Mouse (Mus musculus) lung, adult 2 months (tissue): ENCODE data around the gene Rab11fip3. TPM values are rescaled to one million over a fixed set of nuclear protein-coding genes. Genes with fewer than 3 reads are reported as not detected.

Experiments used
- DNase-seq: peaks from one replicate; pipeline ENCODE4 v3.0.0; 2022
- H3K4me1 ChIP-seq: fragments of 200-500 bp; 2 replicates; pipeline ENCODE4 v1.6.1; 2011; ENCODE audit warnings: low read length; ENCODE audit not compliant: control insufficient read depth, insufficient read depth
- H3K4me3 ChIP-seq: fragments of 200-500 bp; replicated peaks from 2 replicates; pipeline ENCODE3; 2011; ENCODE audit warnings: low read depth, mild to moderate bottlenecking, control low read depth, low read length; ENCODE audit errors: extremely low read depth
- CTCF ChIP-seq: fragments of 200-500 bp; IDR thresholded peaks from 2 replicates; pipeline ENCODE4 v1.5.1; 2011; ENCODE audit warnings: mild to moderate bottlenecking, low read length, control low read depth; ENCODE audit not compliant: insufficient read depth
- POLR2A ChIP-seq: fragments of 200-500 bp; IDR thresholded peaks from 2 replicates; pipeline ENCODE4 v1.6.1; 2011; ENCODE audit warnings: low read depth, mild to moderate bottlenecking, control low read depth, low read length, borderline replicate concordance; ENCODE audit errors: extremely low read depth
- WGBS: fragments of 180-500 bp; shearing (Covaris S2); methylation state at CpG from one replicate; pipeline ENCODE4 v1.1.7; 2018; 5-methylcytosine and 5-hydroxymethylcytosine counted together
- polyA plus RNA-seq: library from polyadenylated mRNA; depleted of rRNA; stranded (reverse); fragments of >200 nt; gene quantifications from 2 replicates; pipeline ENCODE4 v1.2.3, GENCODE M21; 2012

Rab11fip3 gene
- polyA plus RNA-seq, 1 experiment: 46.5 TPM

DNA sequence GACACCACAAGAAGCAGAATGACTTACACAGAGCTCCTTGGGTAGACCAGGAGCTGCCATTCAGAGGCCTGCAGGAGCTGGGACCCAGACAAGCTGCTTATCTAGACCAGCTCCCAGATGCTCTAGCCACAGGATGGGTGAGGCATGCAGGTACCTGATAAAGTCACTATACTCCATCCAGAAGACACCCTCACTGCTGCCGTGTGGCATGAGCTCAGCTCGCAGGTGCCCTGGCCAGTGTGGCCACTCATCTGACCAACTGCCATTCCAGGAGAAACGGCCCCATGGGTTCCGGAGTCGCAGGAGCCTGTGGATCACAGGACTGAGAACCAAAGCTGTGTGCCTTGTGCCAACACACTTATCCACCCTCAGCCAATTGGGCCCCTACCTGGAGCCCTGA, 107.8 kb downstream of the Rab11fip3 start:
- no peaks in the 10 kb centered on the region for H3K4me1 ChIP-seq
- no peak overlapping the region for H3K4me3 ChIP-seq
- no peak for DNase-seq
- WGBS: 98% methylated on average over 5 of the region's 5 CpGs
- TF ChIP-seq CTCF (no peak), POLR2A (no peak)

DNA sequence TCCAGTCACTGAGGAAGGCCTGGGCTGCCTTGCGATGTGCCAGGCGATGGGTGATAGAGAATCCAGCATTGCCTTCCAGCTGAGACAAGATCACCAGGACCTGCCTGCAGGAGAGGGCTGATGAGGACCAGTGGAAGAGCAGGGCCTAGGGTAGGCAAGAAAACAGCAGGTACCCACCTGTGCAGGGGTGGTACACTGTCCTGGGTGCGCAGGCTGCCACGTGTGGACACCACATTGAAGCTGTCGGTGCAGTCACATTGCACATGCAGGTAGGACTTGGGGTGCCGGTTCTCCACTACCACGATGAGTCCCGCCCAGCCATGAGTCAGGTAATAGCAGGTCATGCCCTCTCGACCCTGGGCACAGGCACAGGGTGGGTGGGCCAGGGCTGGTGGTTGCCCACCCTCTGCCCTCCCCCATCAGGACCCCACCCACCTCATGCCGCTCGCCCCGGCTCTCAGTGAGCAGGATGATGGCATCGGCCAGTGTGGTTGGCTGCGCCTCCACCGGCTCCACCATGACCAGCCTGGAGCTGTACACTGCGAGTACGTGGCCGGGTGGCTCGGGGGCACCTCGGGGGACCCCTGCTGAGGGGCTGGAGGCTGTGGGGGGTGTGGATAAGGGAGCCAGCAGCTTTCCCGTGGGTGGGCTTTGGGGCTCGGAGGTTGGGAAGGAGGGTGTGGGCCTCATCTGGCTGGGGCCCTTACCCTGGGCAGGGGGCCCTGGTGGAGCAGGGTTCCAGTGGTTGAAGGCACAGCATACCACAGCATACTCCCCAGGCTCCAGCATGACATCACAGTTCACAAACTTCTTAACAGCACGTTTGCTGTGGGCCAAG, 109.5 kb downstream of the Rab11fip3 start:
- WGBS: 91% methylated on average over 23 of the region's 23 CpGs
- no peak overlapping the region for H3K4me3 ChIP-seq
- no peaks in the 10 kb centered on the region for H3K4me1 ChIP-seq
- no peak for DNase-seq
- TF ChIP-seq POLR2A: no peak
- no peak for TF ChIP-seq CTCF

DNA sequence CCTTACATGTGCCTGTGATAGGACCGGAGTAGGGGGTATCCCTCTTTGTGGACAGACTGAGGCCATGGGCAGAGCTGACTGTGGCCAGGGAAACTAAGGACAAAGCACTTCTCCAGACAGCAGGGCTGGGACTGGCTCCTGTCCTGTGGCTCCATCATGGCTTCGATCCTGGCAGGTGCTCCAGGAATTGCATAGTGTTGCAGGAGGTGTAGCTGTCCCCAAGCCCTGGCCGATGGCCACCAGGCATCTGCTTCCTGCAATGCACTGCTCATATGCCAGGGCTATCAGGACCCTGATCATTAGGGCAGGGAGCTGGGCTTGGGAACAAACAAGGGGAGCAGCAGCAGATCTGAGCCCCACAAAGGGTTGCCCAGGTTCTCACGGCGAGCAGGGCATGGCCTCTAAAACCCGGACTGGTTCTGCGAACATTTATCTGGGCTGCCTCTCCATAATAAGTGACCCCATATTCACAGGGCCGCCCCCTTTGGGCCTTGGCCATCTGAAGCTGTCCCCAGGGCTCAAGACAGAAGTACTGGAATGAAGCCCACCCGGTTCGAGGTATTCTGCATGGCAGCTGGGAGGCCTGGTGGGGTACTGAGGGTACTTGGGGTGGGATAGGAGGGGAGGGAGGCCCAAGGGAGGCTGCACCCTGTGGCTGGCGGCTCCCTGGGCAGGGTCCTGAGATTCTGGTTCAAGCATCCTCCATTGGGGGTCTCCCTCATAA, 110.4 kb downstream of the Rab11fip3 start:
- 94% methylated on average over 11 of the region's 11 CpGs for WGBS
- no peak for TF ChIP-seq CTCF
- TF ChIP-seq POLR2A: no peak
- no peaks in the 10 kb centered on the region for H3K4me1 ChIP-seq
- H3K4me3 ChIP-seq: no peak overlapping the region
- no peak for DNase-seq

DNA sequence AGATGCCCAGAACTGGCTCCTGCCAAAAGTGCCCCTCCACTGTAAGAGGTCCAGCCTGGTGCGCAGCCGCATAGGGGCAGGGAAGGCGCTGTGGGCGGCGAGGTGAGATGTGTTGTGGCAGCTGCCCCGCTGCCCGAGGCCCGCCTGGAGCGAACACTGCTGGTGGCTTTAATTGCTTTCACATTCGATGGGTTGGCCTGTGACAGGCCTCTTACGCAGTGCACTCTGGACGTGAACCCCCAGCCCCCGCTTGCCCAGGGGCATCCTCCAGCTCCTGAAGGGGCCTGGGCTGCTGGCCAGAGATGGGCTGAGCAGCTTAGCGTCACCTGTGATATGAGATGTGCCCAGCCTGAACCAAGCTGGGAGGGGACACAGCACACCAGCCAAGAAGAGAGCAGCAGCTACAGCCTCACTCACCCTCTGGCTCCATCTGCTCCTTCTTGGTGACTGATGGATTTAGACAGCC, 111.7 kb downstream of the Rab11fip3 start:
- H3K4me1 ChIP-seq: no peaks in the 10 kb centered on the region
- no peak overlapping the region for H3K4me3 ChIP-seq
- no peak for TF ChIP-seq POLR2A
- no peak for TF ChIP-seq CTCF
- 87% methylated on average over 14 of the region's 14 CpGs for WGBS
- no peak for DNase-seq

DNA sequence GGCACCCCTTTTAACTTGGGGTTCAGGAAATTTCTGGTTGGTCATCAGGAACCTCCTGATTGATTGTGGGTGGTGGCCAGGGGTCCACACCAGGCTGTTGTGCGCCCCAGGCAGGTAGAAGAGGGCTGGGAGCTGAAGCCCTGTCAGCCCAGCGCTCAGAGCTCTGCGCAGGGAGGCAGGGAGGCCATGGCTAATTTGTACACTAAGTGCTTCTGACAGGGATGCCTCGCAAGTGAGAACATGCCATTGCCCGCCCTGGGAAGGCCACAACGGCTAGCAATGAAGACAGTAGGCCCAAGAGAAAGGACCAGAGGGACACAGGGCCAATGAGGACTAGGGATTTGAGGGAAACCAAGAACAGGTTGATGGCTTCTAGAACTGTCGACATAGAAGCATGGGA, 112.7 kb downstream of the Rab11fip3 start:
- no peak for DNase-seq
- H3K4me1 ChIP-seq: no peaks in the 10 kb centered on the region
- TF ChIP-seq POLR2A (no peak), CTCF (no peak)
- no peak overlapping the region for H3K4me3 ChIP-seq
- WGBS: 86% methylated on average over 7 of the region's 7 CpGs

DNA sequence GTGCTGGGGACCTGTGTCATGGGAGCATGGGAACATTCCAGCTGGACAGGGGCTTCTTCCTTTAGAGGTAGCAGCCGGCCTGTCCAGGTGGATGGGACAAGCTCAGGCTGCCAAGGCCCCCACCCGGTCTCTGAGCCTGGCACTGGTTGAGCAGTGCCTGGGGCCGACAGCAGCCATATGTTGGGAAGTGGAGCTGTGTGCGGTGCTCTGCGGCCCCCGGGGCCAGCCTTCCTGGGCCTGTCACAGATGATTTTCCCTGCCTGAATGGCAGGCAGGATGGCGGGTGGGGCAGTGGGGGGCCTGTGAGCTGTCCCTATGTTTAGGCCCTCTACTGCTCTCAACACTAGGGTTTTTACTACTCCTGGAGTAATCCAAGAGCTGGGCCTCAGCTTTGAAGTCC, 113.2 kb downstream of the Rab11fip3 start:
- H3K4me3 ChIP-seq: no peak overlapping the region
- no peak for TF ChIP-seq CTCF
- TF ChIP-seq POLR2A: no peak
- no peaks in the 10 kb centered on the region for H3K4me1 ChIP-seq
- no peak for DNase-seq
- WGBS: 72% methylated on average over 7 of the region's 7 CpGs

DNA sequence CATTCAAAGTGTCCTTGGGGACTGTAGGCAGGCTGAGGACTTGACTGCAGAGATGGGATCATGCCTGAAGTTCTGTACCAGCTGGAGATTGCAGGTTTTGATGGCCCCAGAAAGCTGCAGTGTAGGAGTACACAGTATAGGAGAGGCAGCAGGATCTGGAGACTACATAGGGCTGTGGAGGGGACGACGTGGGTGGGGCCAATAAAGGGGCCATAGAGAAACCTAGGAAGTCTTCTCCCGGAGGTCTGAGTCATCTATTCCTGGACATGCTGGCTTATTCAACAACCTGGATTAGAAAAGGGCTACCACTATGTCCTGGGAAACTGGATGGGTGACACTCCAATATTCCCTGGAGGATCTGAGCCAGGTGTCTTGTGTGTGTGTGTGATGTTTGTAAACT, 113.6 kb downstream of the Rab11fip3 start:
- Histone ChIP-seq H3K4me3 (no peak overlapping the region), H3K4me1 (no peaks in the 10 kb centered on the region)
- DNase-seq: no peak
- TF ChIP-seq CTCF: no peak
- no peak for TF ChIP-seq POLR2A
- 43% methylated on average over 3 of the region's 3 CpGs for WGBS

DNA sequence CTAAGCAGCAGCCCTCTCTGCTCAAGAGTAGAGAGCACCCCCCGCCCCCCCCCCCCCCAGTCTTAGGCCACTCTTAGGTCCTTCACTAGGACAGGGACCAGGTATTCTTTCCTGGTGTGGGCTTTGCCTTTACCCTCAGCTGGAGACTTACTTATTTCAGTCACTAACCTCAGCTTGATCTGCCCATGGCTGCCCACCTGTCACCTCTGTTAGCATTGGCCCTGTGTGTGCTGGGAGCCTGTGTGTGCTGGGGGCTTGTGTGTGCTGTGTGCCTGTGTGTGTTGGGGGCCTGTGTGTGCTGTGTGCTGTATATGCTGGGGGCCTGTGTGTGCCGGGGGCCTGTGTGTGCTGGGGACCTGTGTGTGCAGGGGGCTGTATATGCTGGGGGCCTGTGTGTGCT, 114.7 kb downstream of the Rab11fip3 start:
- TF ChIP-seq CTCF (no peak), POLR2A (no peak)

DNA sequence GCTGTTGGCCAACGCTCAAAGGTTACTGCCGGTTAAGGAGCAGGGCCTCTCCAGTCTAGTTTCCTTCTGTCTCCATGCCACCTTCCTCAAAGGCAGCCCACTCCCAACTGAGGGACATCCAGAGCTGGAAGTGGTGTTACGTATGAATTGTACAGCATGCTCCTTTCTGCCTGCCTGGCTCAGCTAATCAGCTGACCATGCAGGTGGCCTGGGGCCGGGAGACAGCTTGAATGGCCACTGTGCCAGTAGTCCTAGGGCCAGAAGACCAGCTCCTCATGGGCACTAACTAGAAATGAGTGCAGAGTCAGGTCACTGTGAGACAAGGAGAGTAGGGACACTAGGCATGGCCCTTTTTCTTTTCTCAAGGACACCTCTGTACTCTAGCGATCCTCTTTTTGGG, 116.2 kb downstream of the Rab11fip3 start:
- WGBS: 81% methylated on average over 5 of the region's 5 CpGs

More for the DNA sequence above, 114.7 kb downstream of the Rab11fip3 start:
- no peaks in the 10 kb centered on the region for H3K4me1 ChIP-seq
- no peak overlapping the region for H3K4me3 ChIP-seq
- no peak for DNase-seq
- 80% methylated on average over 1 of the region's 2 CpGs for WGBS

More for the DNA sequence above, 116.2 kb downstream of the Rab11fip3 start:
- H3K4me3 ChIP-seq: no peak overlapping the region
- no peaks in the 10 kb centered on the region for H3K4me1 ChIP-seq
- no peak for DNase-seq
- TF ChIP-seq POLR2A (no peak), CTCF (no peak)
